Comparison of ENCODE assay signal across 9 mouse cellular contexts in the genomic region with DNA sequence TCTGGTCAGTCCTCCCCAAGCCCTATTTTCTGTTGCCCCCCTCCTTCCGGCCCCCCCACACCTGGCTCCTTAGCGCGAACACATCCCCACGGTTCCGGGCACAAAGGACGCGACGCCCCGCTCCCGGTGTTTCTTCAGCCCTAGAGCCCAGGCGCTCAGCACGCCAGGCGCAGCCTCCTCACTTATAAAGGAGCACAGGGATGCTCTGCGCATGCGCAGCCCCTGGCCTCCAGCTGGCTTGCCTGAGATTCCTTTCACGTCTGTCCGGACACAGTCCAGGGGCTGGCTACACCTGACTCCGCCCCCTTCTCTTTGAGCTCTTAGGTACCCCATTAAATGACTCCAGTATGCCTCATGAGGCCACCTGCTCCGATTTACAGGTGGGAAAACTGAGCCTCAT. TPM values are rescaled to one million over a fixed set of nuclear protein-coding genes. Genes with fewer than 3 reads are reported as not detected.
DNase-seq lines count a peak whose midpoint lies in the region; ATAC-seq and TF ChIP-seq lines count a peak whose summit lies in the region.
"Had no signal": no experiment of that assay in that cellular context is flagged by ENCODE, and none has a peak within 500 bp of the region (broad histone marks: within the 10 kb centered on the region; RNA-seq: fewer than 3 reads in every experiment).

Gene Ncan, minus strand, starts transcription at position 207 of the 400 bp plus-strand sequence.

- no peaks in the 10 kb centered on the region for H3K4me1 ChIP-seq in intestine, embryonic 14.5 days (replicated peaks; ENCODE audit: control insufficient read depth, insufficient read depth, low read length)
- no peaks in the 10 kb centered on the region for H3K4me1 ChIP-seq in intestine, postnatal 0 days (replicated peaks; ENCODE audit: control insufficient read depth, insufficient read depth, low read length)
- peaks cover 3% of the 10 kb centered on the region; the same call in 1 of the 2 replicates for H3K4me1 ChIP-seq in neural tube, embryonic 11.5 days (ENCODE audit: control insufficient read depth, insufficient read depth, low read length)

- H3K4me3 ChIP-seq in intestine, embryonic 14.5 days (ENCODE audit: low read depth, low read length) = no peak within 1 kb of the TSS
- H3K4me3 ChIP-seq in intestine, postnatal 0 days (ENCODE audit: low read depth, low read length) = no peak within 1 kb of the TSS
- H3K4me3 ChIP-seq in neural tube, embryonic 11.5 days (ENCODE audit: low read depth, low read length) = peak within 1 kb of the TSS; percentile 38

- H3K9me3 ChIP-seq in intestine, embryonic 14.5 days (ENCODE audit: control insufficient read depth, low read length) = no peaks in the 10 kb centered on the region
- no peaks in the 10 kb centered on the region for H3K9me3 ChIP-seq in intestine, postnatal 0 days (ENCODE audit: control insufficient read depth)
- H3K9me3 ChIP-seq in neural tube, embryonic 11.5 days (ENCODE audit: control insufficient read depth, low read length) = no peaks in the 10 kb centered on the region

- 2% methylated on average over 19 of the region's 19 CpGs for WGBS in intestine, embryonic 14.5 days
- WGBS in intestine, postnatal 0 days = 1% methylated on average over 19 of the region's 19 CpGs
- 2% methylated on average over 19 of the region's 19 CpGs for WGBS in neural tube, embryonic 11.5 days

- intact Hi-C loops in left cerebral cortex, postnatal 36 days (cut with DNase I) = loop anchor here (10.0 kb wide), 1 partner anchor 206 kb away; no protein-coding TSS in a partner anchor

- H3K9ac ChIP-seq in intestine, embryonic 14.5 days (ENCODE audit: low read length) = no peak within 1 kb of the TSS
- H3K9ac ChIP-seq in intestine, postnatal 0 days (ENCODE audit: low read depth, low read length) = no peak within 1 kb of the TSS
- peak within 1 kb of the TSS; percentile 64 for H3K9ac ChIP-seq in neural tube, embryonic 11.5 days (ENCODE audit: low read length)

- peak; percentile 80 for DNase-seq in intestine, embryonic 14.5 days (ENCODE audit: low spot score)
- DNase-seq in cerebellum, adult 9-10 months = peak; percentile 90
- peak; percentile 87 for DNase-seq in forelimb bud, embryonic 11.5 days (ENCODE audit: low read depth, low spot score)
- peak; percentile 63 for DNase-seq in kidney, adult 18-20 months
- DNase-seq in left cerebral cortex, postnatal 36 days (ENCODE audit: low spot score in 2 of 2) = peak; percentile 90 to 91
- DNase-seq in neural tube, embryonic 11.5 days (ENCODE audit: low spot score) = peak; percentile 91
- peak; percentile 67 for DNase-seq in thymus, postnatal 4 days

- ATAC-seq in intestine, embryonic 14.5 days (replicated peaks; ENCODE audit: low FRiP score, low TSS enrichment, low read depth) = peak; percentile 76
- no peak for ATAC-seq in intestine, postnatal 0 days
- ATAC-seq in neural tube, embryonic 11.5 days (ENCODE audit: insufficient read depth, low FRiP score, low TSS enrichment) = peak; percentile 70; the same call in 1 of the 2 replicates

- H3K27me3 ChIP-seq in intestine, embryonic 14.5 days (replicated peaks; ENCODE audit: control insufficient read depth, insufficient read depth, low read length) = peaks cover 45% of the 10 kb centered on the region
- peaks cover 26% of the 10 kb centered on the region for H3K27me3 ChIP-seq in intestine, postnatal 0 days (replicated peaks; ENCODE audit: control insufficient read depth, insufficient read depth, low read length)
- H3K27me3 ChIP-seq in neural tube, embryonic 11.5 days (ENCODE audit: control insufficient read depth, insufficient read depth, low read length) = peaks cover 4% of the 10 kb centered on the region

- TF ChIP-seq CTCF in intestine, postnatal 0 days (IDR thresholded peaks at IDR 0.05; ENCODE audit: low read depth) = no peak

- H3K27ac ChIP-seq in intestine, embryonic 14.5 days (ENCODE audit: low read depth) = no peak within 1 kb of the TSS
- no peak within 1 kb of the TSS for H3K27ac ChIP-seq in intestine, postnatal 0 days (ENCODE audit: low read depth, low read length)
- H3K27ac ChIP-seq in neural tube, embryonic 11.5 days (ENCODE audit: low read depth, low read length) = peak within 1 kb of the TSS; percentile 92

- H3K36me3 ChIP-seq in intestine, embryonic 14.5 days (ENCODE audit: control insufficient read depth, insufficient read depth, low read length) = no peaks in the 10 kb centered on the region
- H3K36me3 ChIP-seq in intestine, postnatal 0 days (ENCODE audit: control insufficient read depth, insufficient read depth) = no peaks in the 10 kb centered on the region
- H3K36me3 ChIP-seq in neural tube, embryonic 11.5 days (ENCODE audit: control insufficient read depth, insufficient read depth, low read length) = no peaks in the 10 kb centered on the region

- H3K4me2 ChIP-seq in intestine, embryonic 14.5 days (ENCODE audit: low read length) = peak within 1 kb of the TSS; percentile 29
- H3K4me2 ChIP-seq in intestine, postnatal 0 days (replicated peaks; ENCODE audit: low read depth) = no peak within 1 kb of the TSS
- H3K4me2 ChIP-seq in neural tube, embryonic 11.5 days (ENCODE audit: low read depth) = peak within 1 kb of the TSS; percentile 73

RNA-seq across cellular contexts. Expression of gene Ncan, which starts in this region (rescaled TPM):
- polyA plus RNA-seq in intestine, embryonic 14.5 days (2014; fragmentation: Nextera tagmentation; extraction: Ambion mirVana) = 1.9 TPM in 2 replicates
- polyA plus RNA-seq in intestine, postnatal 0 days (2015; fragmentation: Nextera tagmentation; extraction: Ambion mirVana) = 0.31 and 0.39 TPM in 2 replicates
- 100 to 1,000 TPM; 192 to 201 TPM for total RNA-seq in left cerebral cortex, postnatal 36 days (2021)
- polyA plus RNA-seq in neural tube, embryonic 11.5 days (2014; fragmentation: Nextera tagmentation; extraction: Ambion mirVana) = 55.8 and 59.7 TPM in 2 replicates
- total RNA-seq: MEL had no signal

Comparison
In these comparisons a context has a peak if more than half of its experiments do, and no peak if none do; other contexts are left out.
1. RNA of gene Ncan (polyA plus RNA-seq): 55.8 to 59.7 TPM in neural tube, embryonic 11.5 days; 1.9 TPM in intestine, embryonic 14.5 days and 0.31 to 0.39 TPM in intestine, postnatal 0 days; every median in the first group is over 10 times any median in the second.
2. Peak in every context shown above with its lines, with median percentiles within 50 percentile points of each other: DNase-seq.